12 mouse cellular contexts compared by ENCODE assay signal in genomic region chr6:52205221-52205620, GRCm38 (mm10). TPM values are rescaled to one million over a fixed set of nuclear protein-coding genes. Genes with fewer than 3 reads are reported as not detected.
A peak's percentile ranks its signal among the peaks of the same experiment; 100 is the strongest.
DNase-seq lines count a peak whose midpoint lies in the region; ATAC-seq and TF ChIP-seq lines count a peak whose summit lies in the region.
"Had no signal": no experiment of that assay in that cellular context is flagged by ENCODE, and none has a peak within 500 bp of the region (broad histone marks: within the 10 kb centered on the region; RNA-seq: fewer than 3 reads in every experiment).

No protein-coding gene starts in this region.

- H3K9ac ChIP-seq in intestine, postnatal 0 days (ENCODE audit: low read depth, low read length) = 0 out of 2 replicates have a peak overlapping the region, but pooled peaks have one; percentile 8
- peak overlapping the region; percentile 98 for H3K9ac ChIP-seq in neural tube, embryonic 14.5 days (replicated peaks; ENCODE audit: low read depth, low read length)
- H3K9ac ChIP-seq: liver, embryonic 14.5 days had no signal

- H3K4me3 ChIP-seq in kidney, adult 2 months (ENCODE audit: insufficient read depth, low read depth, low read length) = no peak overlapping the region
- H3K4me3 ChIP-seq in embryonic fibroblast, embryonic 13.5 days (ENCODE audit: insufficient read depth, low read length) = peak overlapping the region; percentile 5; the same call in 1 of the 2 replicates
- H3K4me3 ChIP-seq in intestine, postnatal 0 days (ENCODE audit: low read depth, low read length) = 0 out of 2 replicates have a peak overlapping the region, but pooled peaks have one; percentile 71
- peak overlapping the region; percentile 88 for H3K4me3 ChIP-seq in neural tube, embryonic 14.5 days (ENCODE audit: low read depth, low read length)
- no peak overlapping the region for H3K4me3 ChIP-seq in cerebellum, adult 2 months (replicated peaks; ENCODE audit: insufficient read depth, low read depth, low read length)
- H3K4me3 ChIP-seq: erythroblast, embryonic 14.5 days had no signal

- peaks cover 13% of the 10 kb centered on the region for H3K4me1 ChIP-seq in kidney, adult 2 months (ENCODE audit: control insufficient read depth, insufficient read depth, low read length)
- H3K4me1 ChIP-seq in embryonic fibroblast, embryonic 13.5 days (ENCODE audit: control insufficient read depth, insufficient read depth, low read length) = no peaks in the 10 kb centered on the region
- H3K4me1 ChIP-seq in intestine, postnatal 0 days (replicated peaks; ENCODE audit: control insufficient read depth, insufficient read depth, low read length) = no peaks in the 10 kb centered on the region
- H3K4me1 ChIP-seq in neural tube, embryonic 14.5 days (ENCODE audit: control insufficient read depth, insufficient read depth, low read length) = peaks cover 86% of the 10 kb centered on the region
- no peaks in the 10 kb centered on the region for H3K4me1 ChIP-seq in cerebellum, adult 2 months (ENCODE audit: control insufficient read depth, insufficient read depth, low read length)

- H3K27ac ChIP-seq in kidney, adult 2 months (ENCODE audit: insufficient read depth, low read depth, low read length) = peak overlapping the region; percentile 22
- peak overlapping the region; percentile 9; the same call in 1 of the 2 replicates for H3K27ac ChIP-seq in embryonic fibroblast, embryonic 13.5 days (ENCODE audit: insufficient read depth, low read length)
- H3K27ac ChIP-seq in intestine, postnatal 0 days (ENCODE audit: low read depth, low read length) = peak overlapping the region; percentile 47
- peak overlapping the region; percentile 92 for H3K27ac ChIP-seq in neural tube, embryonic 14.5 days (ENCODE audit: low read depth, low read length)
- H3K27ac ChIP-seq in cerebellum, adult 2 months (ENCODE audit: insufficient read depth, low read length) = no peak overlapping the region
- H3K27ac ChIP-seq: liver, embryonic 14.5 days had no signal

- TF ChIP-seq CTCF in kidney, adult 2 months (conservative IDR thresholded peaks at IDR 0.05; ENCODE audit: insufficient read depth, insufficient read length, low read depth, low read length) = no peak
- no peak for TF ChIP-seq CTCF in embryonic fibroblast, embryonic 13.5 days (IDR thresholded peaks at IDR 0.05; ENCODE audit: borderline replicate concordance, insufficient read depth, low read length)
- TF ChIP-seq CTCF in intestine, postnatal 0 days (IDR thresholded peaks at IDR 0.05; ENCODE audit: low read depth) = no peak
- TF ChIP-seq CTCF in cerebellum, adult 2 months (IDR thresholded peaks at IDR 0.05; ENCODE audit: borderline replicate concordance, insufficient read depth, low read depth, low read length) = no peak

- no peaks in the 10 kb centered on the region for H3K27me3 ChIP-seq in kidney, adult 2 months (replicated peaks; ENCODE audit: control insufficient read depth, insufficient read depth, low read length)
- peaks cover 63% of the 10 kb centered on the region for H3K27me3 ChIP-seq in intestine, postnatal 0 days (replicated peaks; ENCODE audit: control insufficient read depth, insufficient read depth, low read length)
- no peaks in the 10 kb centered on the region for H3K27me3 ChIP-seq in neural tube, embryonic 14.5 days (ENCODE audit: control insufficient read depth, insufficient read depth, low read length)
- H3K27me3 ChIP-seq in cerebellum, adult 2 months (ENCODE audit: control insufficient read depth, insufficient read depth, low read length) = peaks cover 17% of the 10 kb centered on the region

- H3K9me3 ChIP-seq in intestine, postnatal 0 days (ENCODE audit: control insufficient read depth) = no peaks in the 10 kb centered on the region
- no peaks in the 10 kb centered on the region for H3K9me3 ChIP-seq in neural tube, embryonic 14.5 days (ENCODE audit: control insufficient read depth, low read length)

- WGBS in kidney, adult 2 months = 63% methylated on average over 14 of the region's 14 CpGs
- 26% methylated on average over 14 of the region's 14 CpGs for whole genome bisulfite sequencing in intestine, postnatal 0 days
- WGBS in neural tube, embryonic 14.5 days = 3% methylated on average over 14 of the region's 14 CpGs
- WGBS in cerebellum, adult 2 months = 5% methylated on average over 14 of the region's 14 CpGs

- DNase-seq in kidney, adult 2 months = peak; percentile 27
- no peak for DNase-seq in kidney, postnatal 14 days
- DNase-seq in urinary bladder, postnatal 10 days (ENCODE audit: low spot score) = no peak
- no peak for DNase-seq in cerebellum, adult 2 months
- DNase-seq: gastrocnemius, postnatal 10 days; midbrain, embryonic 14.5 days had no signal

- H3K4me2 ChIP-seq in intestine, postnatal 0 days (replicated peaks; ENCODE audit: low read depth) = peak overlapping the region; percentile 42; the same call in 1 of the 2 replicates
- peak overlapping the region; percentile 99 for H3K4me2 ChIP-seq in neural tube, embryonic 14.5 days (ENCODE audit: low read depth, low read length)

- TF ChIP-seq POLR2A in kidney, adult 2 months (IDR thresholded peaks at IDR 0.05; ENCODE audit: low read depth, low read length) = no peak
- TF ChIP-seq POLR2A in embryonic fibroblast, embryonic 13.5 days (IDR thresholded peaks at IDR 0.05; ENCODE audit: low read depth, low read length) = no peak
- TF ChIP-seq POLR2A in cerebellum, adult 2 months (IDR thresholded peaks at IDR 0.05; ENCODE audit: borderline replicate concordance, insufficient read depth, low read length) = no peak

- ATAC-seq in intestine, postnatal 0 days = no peak
- no peak for ATAC-seq in neural tube, embryonic 14.5 days (ENCODE audit: low read depth)
- ATAC-seq: CD4-positive, CD25-positive, alpha-beta regulatory T cell, adult 4 months had no signal

- peaks cover 5% of the 10 kb centered on the region; the same call in 1 of the 2 replicates for H3K36me3 ChIP-seq in kidney, adult 2 months (ENCODE audit: control insufficient read depth, insufficient read depth, low read length)
- no peaks in the 10 kb centered on the region for H3K36me3 ChIP-seq in intestine, postnatal 0 days (ENCODE audit: control insufficient read depth, insufficient read depth)
- peaks cover 48% of the 10 kb centered on the region for H3K36me3 ChIP-seq in neural tube, embryonic 14.5 days (ENCODE audit: control insufficient read depth, insufficient read depth, low read length)

RNA-seq across cellular contexts. Expression of gene Hoxa5, which starts 0.8 kb away (rescaled TPM):
- polyA plus RNA-seq in kidney, adult 2 months (2012; rRNA removed) = 6.9 and 8.1 TPM in 2 replicates
- polyA plus RNA-seq in embryonic fibroblast, embryonic 13.5 days (2011; ENCODE audit: insufficient read length, low read depth, missing spikeins) = 11.9 and 18.6 TPM in 2 replicates
- 14.8 and 15.3 TPM in 2 replicates for polyA plus RNA-seq in intestine, postnatal 0 days (2015; fragmentation: Nextera tagmentation; extraction: Ambion mirVana)
- polyA plus RNA-seq in neural tube, embryonic 14.5 days (2014; fragmentation: Nextera tagmentation; extraction: Ambion mirVana) = 20.9 and 30.6 TPM in 2 replicates
- polyA plus RNA-seq in cerebellum, adult 2 months (2012; rRNA removed) = 4.6 and 6.0 TPM in 2 replicates
- polyA plus RNA-seq: CD4-positive, CD25-positive, alpha-beta regulatory T cell, adult 4 months; erythroblast, embryonic 14.5 days; midbrain, embryonic 14.5 days had no signal

RNA-seq across cellular contexts. Expression of gene Hoxa6, which starts 3.3 kb away (rescaled TPM):
- 2.4 and 3.4 TPM in 2 replicates for polyA plus RNA-seq in kidney, adult 2 months (2012; rRNA removed)
- polyA plus RNA-seq in embryonic fibroblast, embryonic 13.5 days (2011; ENCODE audit: insufficient read length, low read depth, missing spikeins) = 2.8 and 4.2 TPM in 2 replicates
- 0.76 and 0.81 TPM in 2 replicates for polyA plus RNA-seq in intestine, postnatal 0 days (2015; fragmentation: Nextera tagmentation; extraction: Ambion mirVana)
- 10.1 and 15.7 TPM in 2 replicates for polyA plus RNA-seq in neural tube, embryonic 14.5 days (2014; fragmentation: Nextera tagmentation; extraction: Ambion mirVana)
- 0.13 and 0.46 TPM in 2 replicates for polyA plus RNA-seq in cerebellum, adult 2 months (2012; rRNA removed)
- polyA plus RNA-seq: CD4-positive, CD25-positive, alpha-beta regulatory T cell, adult 4 months; erythroblast, embryonic 14.5 days; liver, embryonic 14.5 days; midbrain, embryonic 14.5 days had no signal

RNA-seq across cellular contexts. Expression of gene Hoxa3, which starts 7.9 kb away (rescaled TPM):
- 7.4 and 7.6 TPM in 2 replicates for polyA plus RNA-seq in kidney, adult 2 months (2012; rRNA removed)
- 10.2 and 13.5 TPM in 2 replicates for polyA plus RNA-seq in embryonic fibroblast, embryonic 13.5 days (2011; ENCODE audit: insufficient read length, low read depth, missing spikeins)
- 3.4 and 3.6 TPM in 2 replicates for polyA plus RNA-seq in intestine, postnatal 0 days (2015; fragmentation: Nextera tagmentation; extraction: Ambion mirVana)
- 10.8 and 13.4 TPM in 2 replicates for polyA plus RNA-seq in neural tube, embryonic 14.5 days (2014; fragmentation: Nextera tagmentation; extraction: Ambion mirVana)
- 2.1 and 2.2 TPM in 2 replicates for polyA plus RNA-seq in cerebellum, adult 2 months (2012; rRNA removed)
- polyA plus RNA-seq: erythroblast, embryonic 14.5 days; midbrain, embryonic 14.5 days had no signal

RNA-seq across cellular contexts. Expression of gene Gm28308, which starts 7.9 kb away (rescaled TPM):
- polyA plus RNA-seq in kidney, adult 2 months (2012; rRNA removed) = 0.78 and 2.9 TPM in 2 replicates
- 0.89 TPM in 1 of 2 replicates, not detected in the other for polyA plus RNA-seq in embryonic fibroblast, embryonic 13.5 days (2011; ENCODE audit: insufficient read length, low read depth, missing spikeins)
- not detected in 2 replicates for polyA plus RNA-seq in intestine, postnatal 0 days (2015; fragmentation: Nextera tagmentation; extraction: Ambion mirVana)
- polyA plus RNA-seq in neural tube, embryonic 14.5 days (2014; fragmentation: Nextera tagmentation; extraction: Ambion mirVana) = 4.2 TPM in 1 of 2 replicates, not detected in the other
- polyA plus RNA-seq in cerebellum, adult 2 months (2012; rRNA removed) = not detected in 2 replicates
- polyA plus RNA-seq: CD4-positive, CD25-positive, alpha-beta regulatory T cell, adult 4 months; erythroblast, embryonic 14.5 days; liver, embryonic 14.5 days; midbrain, embryonic 14.5 days had no signal

RNA-seq across cellular contexts. Expression of gene Hoxa4, which starts 13.7 kb away (rescaled TPM):
- polyA plus RNA-seq in kidney, adult 2 months (2012; rRNA removed) = 2.8 TPM in 2 replicates
- polyA plus RNA-seq in embryonic fibroblast, embryonic 13.5 days (2011; ENCODE audit: insufficient read length, low read depth, missing spikeins) = 3.0 and 4.2 TPM in 2 replicates
- polyA plus RNA-seq in intestine, postnatal 0 days (2015; fragmentation: Nextera tagmentation; extraction: Ambion mirVana) = 3.6 and 4.5 TPM in 2 replicates
- 1.6 and 2.7 TPM in 2 replicates for polyA plus RNA-seq in neural tube, embryonic 14.5 days (2014; fragmentation: Nextera tagmentation; extraction: Ambion mirVana)
- 4.1 and 5.1 TPM in 2 replicates for polyA plus RNA-seq in cerebellum, adult 2 months (2012; rRNA removed)
- polyA plus RNA-seq: CD4-positive, CD25-positive, alpha-beta regulatory T cell, adult 4 months; erythroblast, embryonic 14.5 days; midbrain, embryonic 14.5 days had no signal

Comparison
In these comparisons a context has a peak if more than half of its experiments do, and no peak if none do; other contexts are left out.
1. H3K4me3 ChIP-seq: peak in embryonic fibroblast, embryonic 13.5 days (single experiment), intestine, postnatal 0 days (single experiment) and neural tube, embryonic 14.5 days (single experiment); none in kidney, adult 2 months (single experiment) and cerebellum, adult 2 months (single experiment).